Mouse (Mus musculus) forebrain, postnatal 0 days (tissue): Measurements from ENCODE around the gene Tirap. TPM values are rescaled to one million over a fixed set of nuclear protein-coding genes. Genes with fewer than 3 reads are reported as not detected.
A peak's percentile ranks its signal among the peaks of the same experiment; 100 is the strongest.

Experiments
- ATAC-seq: fragments of 200-750 bp; cut with Nextera tagmentation; 2 replicates; pipeline ENCODE4 v1.8.0; 2017; ENCODE audit warnings: mild to moderate bottlenecking, moderate library complexity
- DNase-seq: peaks from one replicate; pipeline ENCODE4 v3.0.0-alpha.2; 2015
- H3K27ac ChIP-seq: fragments of 300-500 bp; sonication (generic); 2 replicates; pipeline ENCODE4 v1.5.1; 2014; ENCODE audit warnings: low read depth, mild to moderate bottlenecking, antibody characterized with exemption, low read length, moderate library complexity, mixed read lengths
- H3K27me3 ChIP-seq: fragments of 300-500 bp; sonication (generic); 2 replicates; pipeline ENCODE4 v1.6.1; 2014; ENCODE audit warnings: mild to moderate bottlenecking, low read length, mixed read lengths; ENCODE audit not compliant: insufficient read depth
- H3K36me3 ChIP-seq: fragments of 300-500 bp; sonication (generic); 2 replicates; pipeline ENCODE4 v1.6.1; 2014; ENCODE audit warnings: mild to moderate bottlenecking, moderate library complexity; ENCODE audit not compliant: insufficient read depth
- H3K4me1 ChIP-seq: fragments of 300-500 bp; sonication (generic); 2 replicates; pipeline ENCODE4 v1.6.1; 2014; ENCODE audit warnings: antibody characterized with exemption; ENCODE audit not compliant: insufficient read depth
- H3K4me2 ChIP-seq: fragments of 300-500 bp; sonication (generic); 2 replicates; pipeline ENCODE4 v1.6.1; 2014; ENCODE audit warnings: low read depth, mild to moderate bottlenecking, moderate library complexity
- H3K4me3 ChIP-seq: fragments of 300-500 bp; sonication (generic); 2 replicates; pipeline ENCODE4 v1.5.1; 2014; ENCODE audit warnings: low read depth, low read length, mixed read lengths
- H3K9ac ChIP-seq: fragments of 300-500 bp; sonication (generic); 2 replicates; pipeline ENCODE4 v1.6.1; 2014; ENCODE audit warnings: mild to moderate bottlenecking
- H3K9me3 ChIP-seq: fragments of 300-500 bp; sonication (generic); 2 replicates; pipeline ENCODE4 v1.6.1; 2016; ENCODE audit warnings: low read length
- CTCF ChIP-seq: sonication (generic); IDR thresholded peaks from 2 replicates; pipeline ENCODE4 v1.5.1; 2016; ENCODE audit warnings: antibody characterized with exemption, control low read depth, low read depth
- WGBS: fragments of 180-500 bp; shearing (Covaris S2); extraction: QIAGEN DNeasy Blood & Tissue Kit; methylation state at CpG from one replicate; pipeline ENCODE4 v1.1.7; 2014; 5-methylcytosine and 5-hydroxymethylcytosine counted together
- polyA plus RNA-seq: library from polyadenylated mRNA; unstranded; fragments of >200 nt; fragmentation: Nextera tagmentation; extraction: Ambion mirVana; gene quantifications from 2 replicates; pipeline ENCODE4 v1.2.1, GENCODE M21; 2015
- total RNA-seq: library from RNA; depleted of rRNA; stranded (reverse); fragments of >200 nt; gene quantifications from 2 replicates; pipeline ENCODE4 v1.2.3, GENCODE M21; 2014

The Tirap gene
- total and polyA plus RNA-seq, 2 experiments from 2014 or later = 2.0 to 2.1 TPM

GRCm38 (mm10) chr9:35188700-35189099 lies 11.4 kb downstream of the Tirap start:
- peak; percentile 78 for DNase-seq
- no peaks in the 10 kb centered on the region for H3K4me1 ChIP-seq
- H3K36me3 ChIP-seq = no peaks in the 10 kb centered on the region
- peak; percentile 79 for ATAC-seq
- 55% methylated on average over 22 of the region's 22 CpGs for WGBS
- no peak overlapping the region for H3K9ac ChIP-seq
- peak; percentile 46; the same call in 1 of the 2 replicates for TF ChIP-seq CTCF
- H3K4me3 ChIP-seq = no peak overlapping the region
- H3K27ac ChIP-seq = no peak overlapping the region
- H3K9me3 ChIP-seq = no peaks in the 10 kb centered on the region
- H3K27me3 ChIP-seq = no peaks in the 10 kb centered on the region
- H3K4me2 ChIP-seq = peak overlapping the region; percentile 29

GRCm38 (mm10) chr9:35187351-35187903 lies 12.7 kb downstream of the Tirap start:
- no peaks in the 10 kb centered on the region for H3K4me1 ChIP-seq
- no peak for DNase-seq
- H3K9ac ChIP-seq = no peak overlapping the region
- no peaks in the 10 kb centered on the region for H3K36me3 ChIP-seq
- H3K4me3 ChIP-seq = no peak overlapping the region
- no peak overlapping the region for H3K27ac ChIP-seq
- H3K9me3 ChIP-seq = no peaks in the 10 kb centered on the region
- H3K27me3 ChIP-seq = no peaks in the 10 kb centered on the region
- H3K4me2 ChIP-seq = no peak overlapping the region
- no peak for ATAC-seq
- no peak for TF ChIP-seq CTCF
- WGBS = 90% methylated on average over 10 of the region's 10 CpGs

- no peak overlapping the region for H3K4me2 ChIP-seq
- WGBS = 90% methylated on average over 4 of the region's 4 CpGs
- no peak overlapping the region for H3K9ac ChIP-seq
- H3K4me1 ChIP-seq = no peaks in the 10 kb centered on the region
- H3K9me3 ChIP-seq = no peaks in the 10 kb centered on the region
- no peak overlapping the region for H3K4me3 ChIP-seq
- DNase-seq (no peak), ATAC-seq (no peak)
- H3K27ac ChIP-seq = no peak overlapping the region
- no peaks in the 10 kb centered on the region for H3K36me3 ChIP-seq
- TF ChIP-seq CTCF = no peak
- H3K27me3 ChIP-seq = no peaks in the 10 kb centered on the region
These were observed 13.7 kb downstream of the Tirap start for GRCm38 (mm10) chr9:35186430-35186829.

GRCm38 (mm10) chr9:35183359-35183758 lies 16.7 kb downstream of the Tirap start:
- Histone ChIP-seq H3K4me3 (no peak overlapping the region), H3K27me3 (no peaks in the 10 kb centered on the region), H3K4me1 (no peaks in the 10 kb centered on the region), H3K9me3 (no peaks in the 10 kb centered on the region), H3K4me2 (no peak overlapping the region), H3K9ac (no peak overlapping the region), H3K27ac (no peak overlapping the region), H3K36me3 (no peaks in the 10 kb centered on the region)
- ATAC-seq (no peak), DNase-seq (no peak)
- no peak for TF ChIP-seq CTCF
- WGBS = 67% methylated on average over 5 of the region's 5 CpGs

- Histone ChIP-seq H3K4me2 (no peak overlapping the region), H3K9me3 (no peaks in the 10 kb centered on the region), H3K27me3 (no peaks in the 10 kb centered on the region), H3K4me3 (no peak overlapping the region), H3K4me1 (no peaks in the 10 kb centered on the region), H3K36me3 (no peaks in the 10 kb centered on the region), H3K27ac (no peak overlapping the region), H3K9ac (no peak overlapping the region)
- no peak for ATAC-seq
- WGBS = 84% methylated on average over 2 of the region's 2 CpGs
- DNase-seq = no peak
- TF ChIP-seq CTCF = no peak
These were observed 17.3 kb downstream of the Tirap start for GRCm38 (mm10) chr9:35182832-35183231.

- Histone ChIP-seq H3K4me3 (peak overlapping the region; percentile 51), H3K27ac (peak overlapping the region; percentile 89), H3K36me3 (no peaks in the 10 kb centered on the region), H3K9ac (peak overlapping the region; percentile 62), H3K9me3 (no peaks in the 10 kb centered on the region), H3K27me3 (no peaks in the 10 kb centered on the region), H3K4me2 (peak overlapping the region; percentile 81), H3K4me1 (no peaks in the 10 kb centered on the region)
- no peak for DNase-seq
- 43% methylated on average over 14 of the region's 14 CpGs for WGBS
- ATAC-seq = no peak; the same call in 1 of the 2 replicates
- no peak for TF ChIP-seq CTCF
These were observed 23.9 kb downstream of the Tirap start for GRCm38 (mm10) chr9:35176124-35176659.

GRCm38 (mm10) chr9:35175251-35176123 lies 24.6 kb downstream of the Tirap start, which contains the start of gene Dcps:
Gene Dcps, minus strand, starts transcription at chr9:35176061.
- peaks cover 6% of the 10 kb centered on the region for H3K36me3 ChIP-seq
- H3K27ac ChIP-seq = peak within 1 kb of the TSS; percentile 89
- no peaks in the 10 kb centered on the region for H3K27me3 ChIP-seq
- H3K4me3 ChIP-seq = peak within 1 kb of the TSS; percentile 51
- H3K9ac ChIP-seq = peak within 1 kb of the TSS; percentile 62
- peak; percentile 98 for ATAC-seq
- no peaks in the 10 kb centered on the region for H3K4me1 ChIP-seq
- under 1% methylated on average over 38 of the region's 38 CpGs for WGBS
- DNase-seq = peak; percentile 97
- TF ChIP-seq CTCF = peak; percentile 64
- H3K9me3 ChIP-seq = no peaks in the 10 kb centered on the region
- H3K4me2 ChIP-seq = peak within 1 kb of the TSS; percentile 81
